Mouse (Mus musculus) forebrain, embryonic 14.5 days (tissue): ENCODE data around the gene Hist1h2af. TPM values are rescaled to one million over a fixed set of nuclear protein-coding genes. Genes with fewer than 3 reads are reported as not detected.
"Not testable (repeated sequence)": the region's sequence is repeated elsewhere in the genome, so short reads cannot be mapped to it uniquely, and the experiment has no call there.

Experiments used
- ATAC-seq: fragments of 200-750 bp; cut with Nextera tagmentation; 2 replicates; pipeline ENCODE4 v1.8.0; 2017; ENCODE audit warnings: mild to moderate bottlenecking, moderate library complexity
- DNase-seq: peaks from one replicate; pipeline ENCODE4 v3.0.0-alpha.2; 2015; ENCODE audit warnings: low spot score
- H3K27ac ChIP-seq: fragments of 300-500 bp; sonication (generic); 2 replicates; pipeline ENCODE4 v1.5.1; 2014; ENCODE audit warnings: low read depth, mild to moderate bottlenecking, control low read depth, low read length, moderate library complexity
- H3K27me3 ChIP-seq: fragments of 300-500 bp; sonication (generic); replicated peaks from 2 replicates; pipeline ENCODE4 v1.6.1; 2014; ENCODE audit warnings: low read length, control low read depth, mixed read lengths; ENCODE audit not compliant: control insufficient read depth, insufficient read depth
- H3K36me3 ChIP-seq: fragments of 300-500 bp; sonication (generic); 2 replicates; pipeline ENCODE4 v1.6.1; 2014; ENCODE audit warnings: low read length, control low read depth; ENCODE audit not compliant: control insufficient read depth, insufficient read depth
- H3K4me1 ChIP-seq: fragments of 300-500 bp; sonication (generic); 2 replicates; pipeline ENCODE4 v1.6.1; 2014; ENCODE audit warnings: antibody characterized with exemption, low read length, control low read depth; ENCODE audit not compliant: control insufficient read depth, insufficient read depth
- H3K4me2 ChIP-seq: fragments of 300-500 bp; sonication (generic); 2 replicates; pipeline ENCODE4 v1.6.1; 2014; ENCODE audit warnings: mild to moderate bottlenecking, control low read depth, low read length
- H3K4me3 ChIP-seq: fragments of 300-500 bp; sonication (generic); 2 replicates; pipeline ENCODE4 v1.5.1; 2014; ENCODE audit warnings: low read depth, low read length, control low read depth
- H3K9ac ChIP-seq: fragments of 300-500 bp; sonication (generic); 2 replicates; pipeline ENCODE4 v1.6.1; 2014; ENCODE audit warnings: mild to moderate bottlenecking, low read length, control low read depth, moderate library complexity
- H3K9me3 ChIP-seq: fragments of 300-500 bp; sonication (generic); replicated peaks from 2 replicates; pipeline ENCODE4 v1.6.1; 2016; ENCODE audit warnings: low read length, control low read depth, mixed read lengths; ENCODE audit not compliant: control insufficient read depth
- WGBS: fragments of 180-500 bp; shearing (Covaris S2); extraction: QIAGEN DNeasy Blood & Tissue Kit; methylation state at CpG from one replicate; pipeline ENCODE4 v1.1.7; 2014; 5-methylcytosine and 5-hydroxymethylcytosine counted together
- polyA plus RNA-seq: library from polyadenylated mRNA; unstranded; fragments of >200 nt; fragmentation: Nextera tagmentation; extraction: Ambion mirVana; gene quantifications from 2 replicates; pipeline ENCODE4 v1.2.1, GENCODE M21; 2014

The Hist1h2af gene
- polyA plus RNA-seq, 1 experiment from 2014 or later, result 4.4 TPM

DNA sequence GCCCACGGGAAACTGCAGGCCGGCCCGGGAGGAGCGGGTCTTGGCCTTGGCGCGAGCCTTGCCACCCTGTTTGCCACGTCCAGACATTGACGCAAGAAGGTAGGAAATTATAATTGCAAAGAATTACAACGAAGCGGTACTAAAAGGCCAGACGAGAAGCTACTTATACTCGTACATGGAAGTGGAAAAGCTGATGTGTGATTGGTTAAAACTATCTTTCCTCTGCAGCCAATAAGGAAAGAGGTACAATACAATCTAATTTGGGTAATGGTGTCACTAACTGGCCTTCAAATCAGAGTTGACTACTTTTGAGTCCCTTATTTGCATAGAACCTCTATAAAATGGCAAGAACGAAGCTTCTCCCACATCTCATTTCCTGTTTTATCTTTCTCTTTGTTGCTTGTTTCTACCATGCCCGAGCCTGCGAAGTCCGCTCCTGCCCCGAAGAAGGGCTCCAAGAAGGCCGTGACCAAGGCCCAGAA, 37.4 kb downstream of the Hist1h2af start, which contains the start of the genes Hist1h2ae and Hist1h2bg:
Gene Hist1h2ae (minus strand): TSS at position 199 of the 482 bp plus-strand sequence.
Gene Hist1h2bg (plus strand): TSS at position 375 of the 482 bp plus-strand sequence.
- Histone ChIP-seq H3K4me2 (peak within 1 kb of the TSS; percentile 83), H3K36me3 (no peaks in the 10 kb centered on the region), H3K4me1 (peaks cover 17% of the 10 kb centered on the region), H3K27me3 (no peaks in the 10 kb centered on the region), H3K4me3 (peak within 1 kb of the TSS; percentile 46), H3K9ac (peak within 1 kb of the TSS; percentile 84), H3K9me3 (no peaks in the 10 kb centered on the region), H3K27ac (peak within 1 kb of the TSS; percentile 93)
- WGBS, result under 1% methylated on average over 18 of the region's 18 CpGs
- DNase-seq (peak; percentile 99), ATAC-seq (peak; percentile 90)

DNA sequence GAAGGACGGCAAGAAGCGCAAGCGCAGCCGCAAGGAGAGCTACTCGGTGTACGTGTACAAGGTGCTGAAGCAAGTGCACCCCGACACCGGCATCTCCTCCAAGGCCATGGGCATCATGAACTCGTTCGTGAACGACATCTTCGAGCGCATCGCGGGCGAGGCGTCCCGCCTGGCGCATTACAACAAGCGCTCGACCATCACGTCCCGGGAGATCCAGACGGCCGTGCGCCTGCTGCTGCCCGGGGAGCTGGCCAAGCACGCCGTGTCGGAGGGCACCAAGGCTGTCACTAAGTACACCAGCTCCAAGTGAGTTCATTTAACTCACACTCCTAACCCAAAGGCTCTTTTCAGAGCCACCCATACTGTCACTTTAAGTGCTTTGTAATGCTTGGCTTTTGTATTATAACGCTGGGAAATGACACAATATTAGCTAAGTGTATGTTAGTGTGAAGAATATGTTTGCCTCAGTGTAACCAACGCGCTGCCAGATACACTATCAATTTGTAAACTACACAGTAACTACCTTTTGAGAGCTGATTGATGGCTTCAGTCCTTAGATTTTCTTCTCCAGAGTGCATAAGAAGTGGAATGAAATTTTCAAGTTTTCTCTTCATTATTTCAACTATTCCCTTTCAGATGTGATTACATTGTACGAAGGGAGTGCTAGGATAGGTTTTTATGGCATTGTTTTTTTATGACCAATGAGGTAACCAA, 38.0 kb downstream of the Hist1h2af start:
- DNase-seq, result peak; percentile 46

DNA sequence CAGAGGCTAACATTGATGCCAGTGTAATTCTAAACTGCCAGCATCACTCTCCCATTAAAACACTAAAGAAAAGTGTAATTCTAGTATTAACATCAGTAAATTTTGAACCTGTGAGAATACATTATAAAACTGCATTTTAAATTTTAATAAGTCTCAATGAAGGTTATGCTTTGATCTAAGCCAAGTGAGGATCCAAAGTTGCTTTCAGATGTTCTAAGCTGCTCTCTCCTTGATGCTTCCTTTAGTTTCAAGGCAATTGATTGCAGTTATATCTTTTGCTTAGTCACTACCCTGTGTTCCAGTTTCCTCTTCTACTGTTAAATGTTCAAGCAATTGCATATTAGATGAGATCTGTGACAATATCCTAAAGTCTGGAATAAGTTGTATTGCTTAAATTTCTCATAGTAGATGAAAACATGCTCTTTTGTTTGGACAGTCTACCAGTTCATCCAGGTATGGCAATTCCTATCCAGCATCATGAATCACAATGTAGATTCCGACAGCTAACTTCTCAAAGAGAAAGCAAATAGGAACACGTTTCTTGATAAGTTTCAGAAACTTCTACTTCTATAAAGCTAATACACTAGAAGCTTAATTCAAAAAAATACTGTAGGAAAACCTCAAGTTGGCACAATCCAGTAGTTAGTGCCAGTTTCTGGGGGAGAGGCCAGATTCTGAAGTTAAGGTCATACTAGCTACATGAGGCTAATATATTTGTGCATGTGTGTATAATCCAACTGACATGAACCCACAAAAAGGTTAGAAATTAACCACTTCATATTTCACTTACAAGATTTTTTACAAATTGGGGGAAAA, 38.7 kb downstream of the Hist1h2af start:
- Histone ChIP-seq H3K9ac (peak overlapping the region; percentile 84), H3K4me2 (peak overlapping the region; percentile 83), H3K4me3 (peak overlapping the region; percentile 46), H3K27ac (peak overlapping the region; percentile 93), H3K9me3 (no peaks in the 10 kb centered on the region), H3K4me1 (peaks cover 28% of the 10 kb centered on the region), H3K36me3 (no peaks in the 10 kb centered on the region), H3K27me3 (no peaks in the 10 kb centered on the region)
- ATAC-seq, result no peak
- no peak for DNase-seq
- 34% methylated on average over 2 of the region's 2 CpGs for WGBS

More for the DNA sequence above, 38.0 kb downstream of the Hist1h2af start:
- not testable (repeated sequence) for H3K27me3 ChIP-seq, H3K9me3 ChIP-seq, ATAC-seq, H3K36me3 ChIP-seq
- Histone ChIP-seq H3K9ac (peak overlapping the region; percentile 84), H3K4me1 (peaks cover 23% of the 10 kb centered on the region), H3K4me2 (peak overlapping the region; percentile 83), H3K4me3 (peak overlapping the region; percentile 46), H3K27ac (peak overlapping the region; percentile 93)
- WGBS, result under 1% methylated on average over 10 of the region's 34 CpGs

DNA sequence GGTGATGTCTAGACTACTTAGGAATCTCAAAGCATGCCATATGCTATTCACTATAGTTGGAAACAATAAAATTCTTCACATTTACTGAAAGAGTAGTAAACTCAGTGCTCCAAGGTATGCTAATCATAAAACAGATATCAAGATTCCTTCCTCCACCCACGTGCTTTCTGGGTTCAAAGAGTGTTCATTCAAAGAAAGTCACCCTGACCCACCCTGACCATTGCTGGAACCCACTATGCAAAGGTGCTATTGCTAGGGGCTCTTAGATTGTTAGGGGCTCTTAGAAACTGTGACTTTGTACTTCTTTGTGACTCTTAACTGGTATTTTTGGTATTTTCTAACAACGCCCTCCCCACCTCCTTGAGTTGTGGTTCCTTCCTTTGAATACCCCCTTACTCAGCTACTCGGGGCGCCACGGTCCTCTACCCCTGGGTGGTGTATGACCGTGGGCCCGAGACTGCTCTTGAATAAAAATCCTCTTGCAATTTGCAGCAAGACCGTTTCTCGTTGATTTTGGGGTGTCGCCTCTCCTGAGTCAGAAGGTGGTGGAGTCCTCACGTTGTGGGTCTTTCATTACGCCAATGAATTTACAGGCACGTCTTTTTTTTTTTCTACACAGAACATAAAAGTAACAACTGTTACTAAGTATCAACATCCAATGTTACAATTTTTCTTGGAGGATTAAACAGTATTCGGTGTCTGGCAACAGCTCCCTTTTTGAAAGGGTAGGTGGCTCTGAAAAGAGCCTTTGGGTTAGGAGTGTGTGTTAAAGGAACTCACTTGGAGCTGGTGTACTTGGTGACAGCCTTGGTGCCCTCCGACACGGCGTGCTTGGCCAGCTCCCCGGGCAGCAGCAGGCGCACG, 39.6 kb downstream of the Hist1h2af start:
- peaks cover 28% of the 10 kb centered on the region for H3K4me1 ChIP-seq
- H3K4me3 ChIP-seq, result peak overlapping the region; percentile 46
- not testable (repeated sequence) for H3K9me3 ChIP-seq, H3K36me3 ChIP-seq, DNase-seq, H3K27me3 ChIP-seq, ATAC-seq
- WGBS, result 6% methylated on average over 18 of the region's 20 CpGs
- peak overlapping the region; percentile 83 for H3K4me2 ChIP-seq
- H3K9ac ChIP-seq, result peak overlapping the region; percentile 84
- H3K27ac ChIP-seq, result peak overlapping the region; percentile 93

DNA sequence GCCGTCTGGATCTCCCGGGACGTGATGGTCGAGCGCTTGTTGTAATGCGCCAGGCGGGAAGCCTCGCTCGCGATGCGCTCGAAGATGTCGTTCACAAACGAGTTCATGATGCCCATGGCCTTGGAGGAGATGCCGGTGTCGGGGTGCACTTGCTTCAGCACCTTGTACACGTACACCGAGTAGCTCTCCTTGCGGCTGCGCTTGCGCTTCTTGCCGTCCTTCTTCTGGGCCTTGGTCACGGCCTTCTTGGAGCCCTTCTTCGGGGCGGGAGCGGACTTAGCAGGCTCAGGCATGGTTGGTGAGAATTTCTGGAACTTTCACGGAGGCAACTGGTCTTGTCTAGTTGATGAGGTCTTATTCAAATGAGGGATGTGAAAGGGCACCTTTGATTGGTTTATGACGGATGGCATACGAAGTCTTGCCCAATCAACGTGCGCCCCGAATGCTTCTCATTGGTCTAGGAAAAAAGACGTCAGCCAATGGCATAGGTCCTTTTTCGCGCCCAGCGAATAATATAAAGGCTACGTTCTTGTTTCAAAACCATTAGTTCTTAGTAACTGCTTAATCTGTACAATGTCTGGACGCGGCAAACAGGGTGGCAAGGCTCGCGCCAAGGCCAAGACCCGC, 40.3 kb downstream of the Hist1h2af start, which contains the start of the genes Hist1h2bf and Hist1h2ad:
Gene Hist1h2bf (minus strand): TSS at position 299 of the 627 bp plus-strand sequence.
Gene Hist1h2ad (plus strand): TSS at position 484 of the 627 bp plus-strand sequence.
- peak within 1 kb of the TSS; percentile 93 for H3K27ac ChIP-seq
- DNase-seq (peak; percentile 100), ATAC-seq (peak; percentile 90)
- H3K4me1 ChIP-seq, result peaks cover 28% of the 10 kb centered on the region
- WGBS, result under 1% methylated on average over 22 of the region's 42 CpGs
- H3K27me3 ChIP-seq, H3K9me3 ChIP-seq, H3K36me3 ChIP-seq: not testable (repeated sequence)
- peak within 1 kb of the TSS; percentile 46 for H3K4me3 ChIP-seq
- H3K4me2 ChIP-seq, result peak within 1 kb of the TSS; percentile 83
- H3K9ac ChIP-seq, result peak within 1 kb of the TSS; percentile 84

DNA sequence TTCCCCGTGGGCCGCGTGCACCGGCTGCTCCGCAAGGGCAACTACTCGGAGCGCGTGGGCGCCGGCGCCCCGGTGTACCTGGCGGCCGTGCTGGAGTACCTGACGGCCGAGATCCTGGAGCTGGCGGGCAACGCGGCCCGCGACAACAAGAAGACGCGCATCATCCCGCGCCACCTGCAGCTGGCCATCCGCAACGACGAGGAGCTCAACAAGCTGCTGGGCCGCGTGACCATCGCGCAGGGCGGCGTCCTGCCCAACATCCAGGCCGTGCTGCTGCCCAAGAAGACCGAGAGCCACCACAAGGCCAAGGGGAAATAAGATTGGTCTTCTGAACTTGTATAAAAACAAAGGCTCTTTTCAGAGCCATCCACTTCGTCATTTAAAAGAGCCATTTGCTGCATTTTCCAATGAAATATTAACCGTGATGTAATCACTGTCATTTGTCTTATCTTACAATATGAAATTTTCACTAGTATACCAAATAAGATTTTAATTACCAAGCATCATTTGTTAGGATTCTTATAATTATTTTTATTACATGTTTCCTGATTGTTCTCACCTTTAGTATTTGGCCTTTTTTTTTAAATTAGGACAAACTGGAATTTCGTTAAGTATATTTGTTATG, 41.0 kb downstream of the Hist1h2af start:
- peak overlapping the region; percentile 84 for H3K27ac ChIP-seq
- H3K4me3 ChIP-seq, result peak overlapping the region; percentile 37
- peak; percentile 43 for DNase-seq
- not testable (repeated sequence) for ATAC-seq, H3K9me3 ChIP-seq, H3K36me3 ChIP-seq, H3K27me3 ChIP-seq
- WGBS, result under 1% methylated on average over 6 of the region's 39 CpGs
- peak overlapping the region; percentile 83 for H3K4me2 ChIP-seq
- peak overlapping the region; percentile 54; the same call in 1 of the 2 replicates for H3K9ac ChIP-seq
- H3K4me1 ChIP-seq, result peaks cover 28% of the 10 kb centered on the region

DNA sequence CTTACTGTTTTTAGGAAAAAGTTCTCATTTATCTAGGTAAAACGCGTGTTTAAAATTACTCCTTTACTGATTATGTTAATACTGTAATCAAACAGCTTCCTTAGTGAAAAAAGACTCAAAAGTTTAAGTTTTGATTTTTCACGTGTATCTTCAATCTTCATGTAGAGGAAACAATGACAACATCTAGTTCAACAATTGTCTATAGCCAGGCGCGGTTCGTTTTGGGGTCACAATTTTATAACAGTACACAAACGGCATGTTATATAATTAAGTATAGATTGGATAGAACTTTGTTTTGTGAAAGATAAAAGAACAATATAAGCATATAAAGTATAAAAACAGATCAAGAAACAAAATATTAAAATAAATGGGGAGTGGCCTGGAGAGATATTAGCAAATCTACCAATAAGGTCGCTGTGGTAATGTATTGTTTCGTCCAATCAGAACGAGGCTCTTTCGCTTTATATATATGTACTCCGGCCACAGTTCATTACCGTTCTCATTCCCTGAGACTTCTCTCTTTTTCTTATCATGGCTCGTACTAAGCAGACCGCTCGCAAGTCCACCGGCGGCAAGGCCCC, 41.7 kb downstream of the Hist1h2af start, which contains the start of gene Hist1h3d:
Gene Hist1h3d (plus strand): TSS at position 493 of the 581 bp plus-strand sequence.
- DNase-seq, result peak; percentile 96
- peak; percentile 53 for ATAC-seq
- H3K4me3 ChIP-seq, result peak within 1 kb of the TSS; percentile 37
- peak within 1 kb of the TSS; percentile 84 for H3K27ac ChIP-seq
- H3K9ac ChIP-seq, result peak within 1 kb of the TSS; percentile 74
- peaks cover 28% of the 10 kb centered on the region for H3K4me1 ChIP-seq
- H3K9me3 ChIP-seq, result no peaks in the 10 kb centered on the region
- H3K4me2 ChIP-seq, result peak within 1 kb of the TSS; percentile 77
- WGBS, result 0% methylated on average over 17 of the region's 18 CpGs
- H3K27me3 ChIP-seq, result no peaks in the 10 kb centered on the region
- H3K36me3 ChIP-seq, result no peaks in the 10 kb centered on the region
